Mouse (Mus musculus) liver (tissue): ENCODE measurements at regions not wholly inside any gene's neighbourhood (a gene's known extent, or its start where the extent isn't known, plus 50 kb on each side); places are given as distances from the start of the nearest gene placed in this dataset.

Experiments used
- DNase-seq: peaks from one replicate; pipeline ENCODE4 v3.0.0-alpha.2; 2020; ENCODE audit warnings: mixed read lengths

GRCm38 (mm10) chr12:36748345-36748744 is 360.0 kb upstream of the Meox2 start:
- DNase-seq = no peak

DNA sequence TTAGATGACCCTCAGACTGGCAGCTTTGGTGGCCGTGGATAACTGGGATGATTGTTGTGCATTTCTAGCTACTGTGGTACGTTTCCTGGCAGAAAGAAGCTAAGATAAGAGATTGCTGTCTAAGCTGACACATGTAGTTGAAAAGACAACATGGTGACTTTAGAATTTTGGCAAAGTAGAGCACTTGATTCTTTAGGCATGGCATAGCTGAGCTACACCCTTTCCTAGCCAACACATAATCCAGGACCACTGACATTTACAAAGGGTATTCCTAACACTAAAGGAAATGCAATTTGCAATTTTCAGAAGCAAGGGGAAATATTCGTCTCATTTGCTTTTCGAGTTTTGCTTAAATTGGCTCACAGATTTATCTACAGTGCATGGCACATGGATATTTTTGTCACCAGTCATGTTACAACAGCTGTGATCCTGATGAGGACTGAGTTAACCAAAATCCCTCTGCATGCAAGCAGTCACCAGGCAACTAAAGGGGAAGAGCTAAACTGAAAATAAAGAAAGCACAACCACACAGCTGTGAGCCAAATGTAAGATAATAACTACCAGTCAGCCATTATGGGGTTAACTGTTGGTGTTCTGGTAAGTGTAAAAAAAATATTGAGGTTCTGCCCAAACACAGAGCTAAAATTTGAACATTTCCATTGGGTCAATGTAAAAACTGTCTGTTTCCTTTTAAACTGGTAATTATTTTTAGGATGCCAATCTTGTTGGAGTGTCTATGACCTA is 342.9 kb upstream of the Meox2 start:
- no peak for DNase-seq

DNA sequence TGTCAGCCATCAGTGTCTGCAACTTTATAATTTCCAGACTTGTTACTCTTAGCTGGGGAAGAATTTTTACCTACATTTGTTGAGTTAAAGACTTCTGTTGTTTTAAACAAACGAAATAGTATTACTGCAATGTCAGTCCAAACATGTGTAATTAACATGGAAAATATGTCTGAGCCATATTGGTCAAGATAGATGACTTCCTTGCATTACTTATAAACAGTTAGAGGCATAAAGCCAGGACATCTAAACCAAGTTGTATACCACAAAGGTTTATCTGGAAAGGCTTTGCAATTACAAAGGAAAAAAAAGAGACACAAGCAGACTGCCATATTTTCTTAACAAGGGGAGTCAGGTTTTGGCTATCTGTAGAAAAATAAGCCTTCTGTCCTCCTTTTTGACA is 342.2 kb upstream of the Meox2 start:
- DNase-seq = no peak

DNA sequence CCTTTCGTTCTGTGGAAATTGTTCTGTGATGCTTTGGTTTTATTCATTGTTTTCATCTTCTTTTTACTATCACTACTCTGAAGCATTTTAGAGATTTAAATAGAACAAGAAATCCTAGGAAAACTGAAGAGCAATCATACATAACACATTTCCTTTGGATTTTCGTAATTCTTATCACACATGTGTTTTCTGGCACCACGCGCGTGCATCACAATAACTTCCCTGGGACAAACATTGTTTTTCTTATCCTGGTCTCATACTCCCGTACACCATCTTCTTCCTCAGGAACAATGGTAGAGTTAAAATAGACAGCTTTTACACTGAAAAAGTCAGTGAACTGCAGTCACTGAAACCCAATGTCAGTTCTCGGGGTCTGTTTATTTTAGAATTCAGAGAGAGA is 327.6 kb upstream of the Meox2 start:
- no peak for DNase-seq

DNA sequence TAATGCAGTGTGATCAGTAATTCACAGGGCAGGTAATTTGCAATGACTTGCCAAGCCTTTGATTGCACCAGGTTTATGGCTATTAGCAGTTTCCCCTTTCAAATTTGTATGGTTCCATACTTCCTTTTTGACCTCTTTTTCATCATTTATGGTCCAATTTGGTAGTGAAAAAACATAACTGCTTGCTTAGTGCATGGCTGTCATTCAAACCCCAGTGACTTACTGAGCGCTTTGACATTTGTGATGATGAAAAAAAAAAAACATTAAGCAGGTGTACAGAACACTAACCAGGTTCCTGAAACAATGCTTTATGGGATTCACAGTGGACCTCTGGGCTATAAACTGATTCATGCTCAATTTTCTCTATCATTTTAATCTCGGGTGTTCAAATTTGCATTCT is 317.5 kb upstream of the Meox2 start:
- DNase-seq = no peak

DNA sequence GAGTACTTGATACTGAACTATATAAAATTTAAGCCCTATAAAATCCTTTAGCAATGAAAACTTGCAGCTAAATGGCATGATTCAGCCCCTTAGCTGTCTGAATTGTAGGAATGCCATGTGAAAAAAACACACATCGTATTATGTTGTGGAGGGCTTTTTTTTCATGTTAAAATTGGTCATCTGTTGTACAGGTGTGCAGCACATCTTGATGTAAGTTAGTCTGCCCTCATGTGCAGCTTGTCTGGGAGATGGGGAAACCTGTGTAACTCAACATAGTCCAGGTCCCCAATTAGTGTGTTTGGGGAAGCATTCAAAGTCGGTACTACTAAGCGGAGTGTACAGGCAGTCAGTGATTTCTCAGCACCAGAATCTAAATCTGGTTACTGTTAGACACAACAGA is 316.9 kb upstream of the Meox2 start:
- no peak for DNase-seq

GRCm38 (mm10) chr12:36792205-36792604 is 316.1 kb upstream of the Meox2 start:
- DNase-seq = peak; percentile 6

DNA sequence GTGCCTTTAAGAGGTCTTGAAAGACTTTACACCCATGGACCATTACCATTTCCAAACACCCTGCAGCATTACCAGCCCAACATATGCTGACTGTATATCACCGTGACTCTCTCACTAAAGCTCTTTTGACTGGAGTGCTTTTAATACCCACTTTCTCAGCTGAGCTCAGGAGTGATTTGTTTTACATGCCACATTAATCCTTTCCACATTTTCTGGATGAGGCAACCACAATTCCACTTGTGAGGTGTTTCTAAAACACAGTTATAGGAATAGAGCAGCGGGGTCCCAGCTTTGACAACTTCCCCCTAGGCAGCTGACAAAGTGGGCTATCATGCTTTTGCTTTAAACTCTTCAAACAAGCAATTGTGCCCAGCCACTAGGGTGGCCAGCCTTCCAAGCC is 314.5 kb upstream of the Meox2 start:
- no peak for DNase-seq

DNA sequence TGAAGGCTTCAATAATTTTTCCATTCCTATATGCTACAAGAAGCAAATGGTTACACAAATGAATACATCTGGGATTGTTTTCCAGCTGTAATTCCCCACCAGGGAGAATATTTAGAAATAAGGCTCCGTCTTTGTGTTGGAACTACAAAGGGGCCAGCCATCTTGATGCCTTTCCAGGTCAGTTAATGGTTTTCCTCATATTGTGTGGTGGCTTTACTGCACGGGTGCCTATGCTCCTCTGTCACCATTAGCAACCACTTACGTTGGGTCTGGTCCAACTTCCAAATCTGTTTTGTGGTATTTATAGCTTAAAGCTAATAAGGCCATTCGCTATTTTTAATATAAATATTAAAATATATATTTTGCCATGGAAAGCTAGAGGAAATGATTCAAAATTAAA is 312.1 kb upstream of the Meox2 start:
- DNase-seq = no peak

GRCm38 (mm10) chr12:36817938-36818337 is 290.4 kb upstream of the Meox2 start:
- DNase-seq = no peak

- no peak for DNase-seq
Observed at GRCm38 (mm10) chr12:36818852-36819251, 289.5 kb upstream of the Meox2 start.

DNA sequence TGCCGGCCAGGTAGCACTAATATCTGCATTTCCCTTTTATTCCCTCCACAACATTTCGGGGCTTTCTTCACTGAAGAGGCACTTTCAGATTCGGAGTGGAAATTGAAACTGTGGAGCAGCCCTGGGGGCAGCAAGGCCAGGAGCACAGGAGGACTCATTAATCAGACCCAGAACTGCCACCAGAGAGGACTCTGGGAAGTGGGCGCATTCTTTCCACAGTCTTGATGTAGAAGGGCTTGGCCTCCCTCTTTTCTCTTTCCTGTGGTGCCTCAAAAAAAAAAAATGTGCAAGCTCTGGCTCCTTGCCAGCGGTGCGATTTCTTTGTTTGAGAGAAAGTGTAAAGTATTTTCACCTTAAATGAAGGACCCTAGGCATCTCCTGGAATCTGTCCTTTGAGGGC is 281.6 kb upstream of the Meox2 start:
- DNase-seq = no peak

- DNase-seq = no peak
Observed at GRCm38 (mm10) chr12:36831307-36831997, 276.9 kb upstream of the Meox2 start.

DNA sequence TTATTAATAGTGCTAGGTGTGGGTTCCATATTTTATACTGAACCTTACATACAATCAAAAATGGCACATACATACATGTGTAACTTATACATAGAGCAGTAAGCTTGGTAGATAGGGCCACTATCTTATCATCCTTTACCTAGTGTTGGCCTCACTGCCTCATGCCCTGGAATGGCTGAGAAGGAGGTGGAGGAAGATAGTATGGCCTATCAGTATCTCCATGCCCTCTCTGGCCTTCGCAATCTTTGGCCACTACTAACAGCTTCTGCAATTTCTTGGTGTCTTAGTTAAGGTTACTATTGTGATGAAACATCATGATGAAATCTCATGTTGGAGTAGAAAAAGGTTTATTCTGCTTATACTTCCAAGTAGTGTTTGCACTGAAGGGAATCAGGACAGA is 265.4 kb upstream of the Meox2 start:
- no peak for DNase-seq

- DNase-seq = no peak
Observed at GRCm38 (mm10) chr12:36845130-36845529, 263.2 kb upstream of the Meox2 start.

- DNase-seq = no peak
Observed at GRCm38 (mm10) chr12:36849086-36849485, 259.3 kb upstream of the Meox2 start.

DNA sequence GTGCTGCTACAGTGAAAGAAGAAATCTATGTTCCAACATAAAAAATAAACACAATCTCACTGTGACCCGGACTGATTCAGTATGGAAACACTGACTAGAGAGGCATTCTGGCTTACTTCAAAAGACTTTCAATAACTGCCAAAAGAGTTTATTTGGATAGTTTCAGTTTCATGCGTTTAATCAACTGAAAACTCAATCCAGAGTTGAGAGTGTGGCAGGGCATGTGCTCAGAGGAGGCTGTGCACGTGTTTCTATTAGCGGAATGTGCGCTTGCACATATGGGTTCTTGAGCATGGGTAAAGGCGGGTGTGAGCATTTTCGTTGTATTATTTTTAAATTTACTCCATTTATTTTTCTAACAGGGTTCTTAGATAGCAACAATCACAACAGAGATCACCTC is 245.2 kb upstream of the Meox2 start:
- no peak for DNase-seq

DNA sequence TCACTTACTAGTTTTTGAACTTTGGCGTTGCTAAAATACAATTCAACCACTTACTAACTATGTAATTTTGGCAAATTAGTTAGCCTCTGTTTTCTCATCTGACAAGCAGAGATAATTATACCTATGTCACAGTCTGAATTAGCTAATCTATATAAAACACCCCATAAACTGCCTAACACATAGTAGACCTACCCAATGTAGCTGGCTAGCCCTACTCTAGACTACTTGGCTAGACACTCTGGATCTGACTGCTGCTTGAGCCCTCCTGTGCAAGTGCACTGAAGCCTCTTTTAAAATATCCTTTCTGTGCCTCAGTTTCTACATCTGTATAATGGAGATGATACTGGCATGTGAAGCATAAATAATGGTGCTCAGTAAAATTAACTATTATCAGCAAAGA is 227.6 kb upstream of the Meox2 start:
- DNase-seq = no peak

- no peak for DNase-seq
Observed at GRCm38 (mm10) chr12:36913364-36913763, 195.0 kb upstream of the Meox2 start.

GRCm38 (mm10) chr12:36917576-36918106 is 190.7 kb upstream of the Meox2 start:
- no peak for DNase-seq

GRCm38 (mm10) chr12:36918294-36918876 is 190.0 kb upstream of the Meox2 start:
- DNase-seq = no peak

DNA sequence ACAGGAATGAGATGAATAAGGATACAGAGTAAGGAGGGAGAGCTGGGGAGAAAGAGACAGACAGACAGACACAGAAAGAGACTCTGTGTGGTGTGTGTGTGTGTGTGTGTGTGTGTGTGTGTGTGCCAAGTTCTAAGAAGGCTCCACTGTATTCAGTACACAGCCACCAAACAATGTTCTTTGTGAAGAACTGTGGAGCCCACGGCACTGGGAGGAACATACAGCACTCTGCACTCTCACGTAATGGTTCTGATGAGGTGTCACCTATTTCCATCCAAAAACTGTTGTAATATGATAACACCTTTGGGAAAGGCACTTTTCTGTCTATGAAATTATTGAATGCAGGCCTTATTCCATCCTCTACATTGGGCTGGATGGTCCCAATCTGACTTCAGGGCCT is 184.8 kb upstream of the Meox2 start:
- DNase-seq = no peak

DNA sequence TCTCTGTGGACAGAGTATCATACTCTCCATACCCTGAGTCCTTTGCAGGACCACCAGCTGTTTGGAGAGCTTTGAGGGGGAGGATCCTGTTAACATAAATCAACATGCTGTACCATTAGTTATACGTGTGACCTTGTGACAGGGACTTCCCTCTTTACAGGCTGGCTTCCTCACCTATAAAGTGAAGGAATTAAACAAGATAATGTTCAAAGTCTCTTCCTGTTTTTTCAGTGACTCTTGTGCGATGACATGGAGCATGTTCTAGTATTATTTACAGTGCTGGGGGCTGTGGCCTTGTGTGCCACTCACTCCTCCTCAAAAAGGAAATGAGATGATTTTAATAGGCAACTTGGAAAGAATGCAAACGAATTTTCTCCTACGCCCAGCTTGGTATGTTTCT is 182.1 kb upstream of the Meox2 start:
- DNase-seq = no peak

DNA sequence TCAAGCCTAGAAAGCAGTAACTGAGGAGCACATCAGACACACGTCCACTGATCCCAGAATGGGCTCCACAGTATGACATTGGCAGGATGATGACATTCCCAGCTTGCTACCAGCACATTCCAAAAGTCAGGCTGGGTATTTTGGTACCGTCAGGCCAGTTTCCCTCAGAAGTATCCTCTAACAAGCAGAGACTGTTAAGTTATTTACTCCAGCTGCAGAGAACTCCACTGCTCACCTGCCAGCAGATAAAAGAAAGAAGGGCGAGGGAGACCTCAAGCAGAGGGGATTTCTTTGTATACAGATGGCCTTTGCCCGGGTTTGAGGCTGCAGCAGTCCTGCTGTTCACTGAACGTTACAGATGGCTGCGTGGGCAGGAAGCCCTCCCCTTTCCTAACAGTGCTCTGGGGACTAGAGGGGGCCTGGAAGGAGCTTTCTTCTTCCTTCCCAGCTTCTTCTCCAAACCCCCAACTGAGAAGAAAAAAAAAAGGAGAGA is 175.2 kb upstream of the Meox2 start:
- DNase-seq = peak; percentile 10
